Mouse (Mus musculus) gonadal fat pad, adult 2 months (tissue): Measurements from ENCODE around the gene Pmm2. TPM values are rescaled to one million over a fixed set of nuclear protein-coding genes. Genes with fewer than 3 reads are reported as not detected.

ENCODE experiments used
- DNase-seq: peaks from one replicate; pipeline ENCODE4 v3.0.0-alpha.2; 2012; ENCODE audit warnings: low read depth
- polyA plus RNA-seq: library from polyadenylated mRNA; depleted of rRNA; stranded (reverse); fragments of >200 nt; gene quantifications from 2 replicates; pipeline ENCODE4 v1.2.3, GENCODE M21; 2012

Pmm2 gene
- polyA plus RNA-seq, 1 experiment: 66.5 TPM

- DNase-seq: no peak
These were observed 18.8 kb downstream of the Pmm2 start for GRCm38 (mm10) chr16:8656256-8656655.

- no peak for DNase-seq
These were observed 20.9 kb downstream of the Pmm2 start for GRCm38 (mm10) chr16:8658349-8658748.

GRCm38 (mm10) chr16:8658764-8659163 is 21.3 kb downstream of the Pmm2 start:
- DNase-seq: no peak

GRCm38 (mm10) chr16:8663022-8663421 is 25.5 kb downstream of the Pmm2 start:
- no peak for DNase-seq

GRCm38 (mm10) chr16:8663606-8664539 is 26.4 kb downstream of the Pmm2 start:
- DNase-seq: no peak

- DNase-seq: no peak
These were observed 27.9 kb downstream of the Pmm2 start for GRCm38 (mm10) chr16:8665367-8665766.

GRCm38 (mm10) chr16:8666452-8666851 is 29.0 kb downstream of the Pmm2 start:
- DNase-seq: no peak

- no peak for DNase-seq
These were observed 29.8 kb downstream of the Pmm2 start for GRCm38 (mm10) chr16:8667261-8667660.

GRCm38 (mm10) chr16:8667814-8668213 is 30.3 kb downstream of the Pmm2 start:
- DNase-seq: no peak

- DNase-seq: no peak
These were observed 30.9 kb downstream of the Pmm2 start for GRCm38 (mm10) chr16:8668386-8668785.

GRCm38 (mm10) chr16:8669432-8669831 is 32.0 kb downstream of the Pmm2 start:
- no peak for DNase-seq

GRCm38 (mm10) chr16:8670041-8671035 is 32.9 kb downstream of the Pmm2 start:
- DNase-seq: no peak

GRCm38 (mm10) chr16:8671551-8672349 is 34.3 kb downstream of the Pmm2 start, which contains the start of gene Carhsp1:
Gene Carhsp1 (minus strand): TSS chr16:8672155.
- DNase-seq: no peak

- DNase-seq: no peak
These were observed 34.8 kb downstream of the Pmm2 start for GRCm38 (mm10) chr16:8672350-8672687.

GRCm38 (mm10) chr16:8672811-8673210 is 35.3 kb downstream of the Pmm2 start:
- DNase-seq: no peak

GRCm38 (mm10) chr16:8673343-8673742 is 35.9 kb downstream of the Pmm2 start:
- DNase-seq: no peak

- no peak for DNase-seq
These were observed 36.7 kb downstream of the Pmm2 start for GRCm38 (mm10) chr16:8674165-8674564.

- no peak for DNase-seq
These were observed 38.1 kb downstream of the Pmm2 start for GRCm38 (mm10) chr16:8675559-8675958.

- DNase-seq: no peak
These were observed 38.8 kb downstream of the Pmm2 start for GRCm38 (mm10) chr16:8676228-8676627.

GRCm38 (mm10) chr16:8676800-8677199 is 39.3 kb downstream of the Pmm2 start:
- no peak for DNase-seq

GRCm38 (mm10) chr16:8678035-8678434 is 40.6 kb downstream of the Pmm2 start:
- DNase-seq: no peak

- no peak for DNase-seq
These were observed 41.2 kb downstream of the Pmm2 start for GRCm38 (mm10) chr16:8678676-8679075.
